Mouse (Mus musculus) layer of hippocampus, adult 9-10 months (tissue): ENCODE measurements at regions not wholly inside any gene's neighbourhood (a gene's known extent, or its start where the extent isn't known, plus 50 kb on each side); places are given as distances from the start of the nearest gene placed in this dataset.

Experiments used
- DNase-seq: peaks from one replicate; pipeline ENCODE4 v3.0.0; 2022; ENCODE audit warnings: low spot score

DNA sequence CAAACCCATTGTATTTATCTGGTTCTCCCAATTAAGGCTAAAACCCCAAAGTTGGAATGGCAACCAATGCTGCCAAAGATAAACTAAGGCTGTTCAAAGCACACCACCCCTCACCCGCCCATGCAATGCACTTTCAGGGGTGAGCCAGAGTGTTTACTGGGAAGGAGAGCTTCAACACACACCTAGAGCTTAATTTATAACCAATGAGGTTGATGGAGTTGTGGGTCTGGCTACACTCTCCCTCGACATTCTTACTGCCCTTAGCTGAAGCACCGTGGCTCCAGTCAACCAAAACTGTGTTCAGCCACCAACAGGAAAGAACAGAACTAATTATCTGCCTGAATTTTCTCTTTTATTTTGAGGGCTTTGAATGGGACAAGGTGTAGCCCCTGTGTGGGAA is 192.8 kb downstream of the Lmo4 start:
- no peak for DNase-seq

DNA sequence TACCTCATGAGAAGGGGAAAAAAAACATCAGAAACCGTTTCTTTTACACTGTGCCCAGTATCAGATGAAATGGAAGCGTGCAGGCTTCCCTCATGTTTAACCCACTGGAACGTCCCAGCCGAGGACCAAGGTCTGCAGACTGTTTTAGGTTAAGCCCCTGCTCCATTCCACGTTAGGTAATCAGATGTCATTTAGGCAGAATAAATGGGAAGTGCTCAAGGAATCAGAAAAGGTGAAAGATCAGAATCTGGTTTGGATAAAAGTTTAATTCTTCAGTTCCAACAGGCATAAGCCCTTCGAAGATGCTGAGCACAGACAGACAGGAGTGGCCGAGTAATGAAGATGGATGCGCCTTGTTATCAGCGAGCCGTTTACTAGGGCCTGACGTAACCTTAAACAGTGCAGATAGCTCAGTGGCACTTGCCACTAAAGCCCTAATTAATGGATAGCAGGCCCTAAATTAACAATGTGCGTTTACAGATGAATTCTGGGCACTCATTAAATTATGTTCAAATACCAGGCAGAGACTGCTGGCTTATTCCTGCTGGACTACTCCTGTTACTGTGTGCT is 193.5 kb downstream of the Lmo4 start:
- DNase-seq, result no peak

- DNase-seq, result no peak
Observed at GRCm38 (mm10) chr3:144010558-144010957, 194.5 kb downstream of the Lmo4 start.

GRCm38 (mm10) chr3:144007111-144007619 is 197.9 kb downstream of the Lmo4 start:
- DNase-seq, result no peak

DNA sequence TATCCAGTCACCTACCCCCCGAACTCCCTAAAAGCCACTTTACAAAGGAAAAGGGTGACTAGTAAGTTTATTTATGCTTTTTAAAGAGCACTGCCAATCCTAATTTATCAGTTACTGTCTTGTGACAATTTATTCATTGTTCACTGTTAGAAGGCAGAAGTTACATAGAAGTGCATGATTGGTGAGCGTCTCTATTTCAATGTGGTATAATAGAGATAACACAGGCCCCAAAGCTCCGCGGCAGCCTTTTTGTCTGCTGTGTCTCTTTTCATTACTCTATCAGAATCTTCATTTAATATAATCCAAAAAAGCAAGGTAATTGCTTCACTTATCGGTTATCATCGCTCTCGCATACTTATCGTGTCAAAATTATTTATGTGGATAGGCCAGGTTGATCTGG is 207.1 kb downstream of the Lmo4 start:
- no peak for DNase-seq

- no peak for DNase-seq
Observed at GRCm38 (mm10) chr3:143995045-143995444, 210.0 kb downstream of the Lmo4 start.

DNA sequence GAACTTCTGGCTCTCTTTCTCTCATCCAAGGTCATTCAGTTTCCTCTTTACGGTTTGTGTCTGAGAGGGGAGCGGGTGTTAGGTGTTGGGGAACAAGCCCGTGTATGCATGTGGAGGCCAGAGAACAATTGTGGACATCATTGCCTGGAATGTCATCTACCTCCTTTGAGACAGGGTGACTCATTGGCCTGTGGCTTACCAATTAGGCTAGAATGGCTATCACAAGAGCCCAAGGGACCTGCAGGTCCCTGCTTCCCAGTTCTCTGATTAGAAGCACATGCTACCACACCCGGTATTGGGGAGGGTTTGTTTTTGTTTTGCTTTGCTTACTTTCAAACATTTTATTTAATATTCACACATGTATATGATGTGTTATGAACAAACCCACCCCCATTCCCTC is 216.0 kb downstream of the Lmo4 start:
- DNase-seq, result no peak

DNA sequence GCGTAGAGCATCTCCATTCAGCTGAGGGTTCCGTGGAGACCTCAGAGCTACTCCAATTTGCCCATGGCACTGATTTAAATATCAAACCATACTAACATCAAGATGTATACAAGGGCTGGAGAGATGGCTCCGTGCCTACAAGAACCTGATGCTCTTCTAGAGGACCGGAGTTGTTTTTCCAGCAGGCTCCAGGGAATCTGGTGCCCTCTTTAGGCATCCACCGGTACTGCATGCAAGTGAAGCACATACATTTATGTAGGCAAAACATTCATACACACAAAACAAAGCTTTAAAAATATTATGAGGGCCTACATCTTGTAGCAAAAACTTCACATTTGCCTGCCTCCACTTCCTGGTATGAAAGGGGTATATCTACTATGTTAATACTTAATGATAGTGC is 217.0 kb downstream of the Lmo4 start:
- no peak for DNase-seq

DNA sequence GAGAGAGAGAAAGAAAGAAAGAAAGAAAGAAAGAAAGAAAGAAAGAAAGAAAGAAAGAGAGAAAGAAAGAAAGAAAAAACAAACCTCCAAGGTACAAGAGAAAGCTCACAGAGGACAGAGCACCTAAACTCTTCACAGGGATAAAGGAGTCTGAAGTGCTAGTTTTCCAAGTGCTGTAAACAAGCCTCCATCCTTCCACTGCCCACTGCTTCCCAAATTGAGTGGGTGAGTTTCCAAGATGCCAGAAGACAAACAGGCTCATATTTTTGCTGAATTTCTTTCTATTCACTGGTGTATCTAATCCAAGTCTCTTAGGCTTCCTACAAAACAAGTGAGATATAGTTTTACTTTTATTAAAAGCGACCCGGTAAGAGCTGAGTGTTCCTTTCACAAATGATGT is 218.2 kb downstream of the Lmo4 start:
- no peak for DNase-seq

DNA sequence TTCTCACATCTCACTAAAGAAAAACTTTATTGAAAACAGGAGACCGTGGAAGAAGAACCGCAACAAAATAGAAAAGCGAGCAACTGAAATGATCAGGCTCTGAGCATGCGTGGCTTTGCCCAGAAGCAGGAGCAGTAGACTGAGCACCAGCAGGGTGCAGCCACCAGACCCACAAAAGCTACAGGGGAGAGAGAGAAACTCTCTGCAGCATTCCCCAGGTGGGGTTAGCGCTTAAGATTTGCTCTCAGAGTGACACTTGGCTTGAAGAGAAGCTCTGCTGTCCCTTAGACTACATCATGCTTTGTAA is 218.9 kb downstream of the Lmo4 start:
- DNase-seq, result no peak

DNA sequence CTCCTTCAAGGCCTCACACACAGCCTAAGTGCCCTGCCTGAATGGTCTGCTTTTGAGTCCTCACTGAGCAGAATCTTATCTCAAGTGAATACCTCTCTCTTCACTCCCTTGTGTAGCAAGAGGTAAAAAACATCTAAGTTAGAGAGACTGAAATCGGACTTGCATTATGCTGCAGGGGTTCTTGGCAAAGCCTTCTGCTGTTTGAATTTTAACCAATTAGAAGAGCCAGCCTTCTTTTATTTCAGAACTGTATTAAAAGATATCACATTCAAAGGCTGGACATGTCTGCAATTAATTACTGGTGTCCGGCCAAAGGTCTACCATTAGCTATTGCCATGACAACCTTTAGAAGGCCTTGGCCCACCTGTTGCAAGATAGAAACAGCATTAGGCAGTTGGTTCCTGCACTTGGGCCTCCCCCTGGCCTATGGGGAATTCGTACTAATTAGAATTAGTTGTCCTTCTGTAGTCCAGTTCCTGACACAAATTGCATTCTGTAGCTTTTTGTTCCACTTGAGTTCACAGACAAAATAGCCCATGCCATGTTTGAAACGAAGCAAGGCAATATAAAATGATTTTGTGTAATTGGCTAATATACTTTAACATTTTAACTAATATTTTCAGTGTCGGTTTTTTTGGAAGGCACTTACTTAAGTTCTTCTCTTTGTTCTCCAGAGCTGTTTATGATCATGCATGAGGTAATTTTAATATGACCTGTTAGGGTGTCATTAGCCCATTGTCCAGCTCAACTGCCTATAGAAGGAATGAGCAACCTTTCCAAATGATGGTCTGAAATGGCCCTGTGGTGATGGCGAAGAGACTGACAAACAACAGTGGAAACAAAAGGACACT is 219.4 kb downstream of the Lmo4 start:
- no peak for DNase-seq

- no peak for DNase-seq
Observed at GRCm38 (mm10) chr3:143978703-143979102, 226.3 kb downstream of the Lmo4 start.

GRCm38 (mm10) chr3:143977886-143978447 is 227.1 kb downstream of the Lmo4 start:
- no peak for DNase-seq

- DNase-seq, result no peak
Observed at GRCm38 (mm10) chr3:143973582-143973981, 231.4 kb downstream of the Lmo4 start.

GRCm38 (mm10) chr3:143972351-143972750 is 232.7 kb downstream of the Lmo4 start:
- DNase-seq, result no peak

DNA sequence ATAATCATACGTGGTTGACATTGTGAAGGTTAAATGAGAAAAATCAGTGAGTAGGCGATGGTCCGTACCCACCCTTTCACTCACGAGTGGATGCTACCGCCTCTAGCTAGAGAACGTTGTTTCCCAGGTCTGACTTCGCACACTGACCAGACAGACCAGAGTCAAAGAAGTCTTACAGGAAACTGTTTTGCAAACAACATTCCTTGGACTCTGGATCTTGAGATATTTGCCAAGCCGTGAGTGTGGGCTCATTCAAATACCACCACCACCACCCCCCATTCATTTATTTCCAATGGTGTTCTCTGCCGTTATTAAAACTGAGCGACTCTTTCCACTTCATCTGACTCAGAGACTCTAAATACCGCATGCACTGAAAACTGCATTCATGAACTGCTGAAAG is 234.2 kb downstream of the Lmo4 start:
- no peak for DNase-seq

DNA sequence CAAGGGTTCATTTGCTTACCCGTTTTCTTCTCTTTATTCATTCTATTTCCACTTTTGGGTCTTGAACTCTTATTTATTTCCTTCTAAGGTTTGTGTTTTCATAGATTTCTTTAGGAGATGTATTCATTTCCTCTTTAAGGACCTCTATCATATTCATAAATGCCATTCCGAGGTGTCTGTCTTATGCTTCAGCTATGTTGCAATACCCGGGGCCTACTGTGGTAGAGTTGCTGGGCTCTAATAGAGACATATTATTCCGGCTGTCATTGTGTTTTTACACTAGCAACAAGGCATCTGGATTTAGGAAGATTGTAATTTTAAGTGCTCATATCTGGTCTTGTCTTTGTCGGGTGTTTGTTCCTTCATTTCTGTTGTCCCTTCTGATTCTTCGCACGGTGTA is 249.5 kb downstream of the Lmo4 start:
- no peak for DNase-seq

DNA sequence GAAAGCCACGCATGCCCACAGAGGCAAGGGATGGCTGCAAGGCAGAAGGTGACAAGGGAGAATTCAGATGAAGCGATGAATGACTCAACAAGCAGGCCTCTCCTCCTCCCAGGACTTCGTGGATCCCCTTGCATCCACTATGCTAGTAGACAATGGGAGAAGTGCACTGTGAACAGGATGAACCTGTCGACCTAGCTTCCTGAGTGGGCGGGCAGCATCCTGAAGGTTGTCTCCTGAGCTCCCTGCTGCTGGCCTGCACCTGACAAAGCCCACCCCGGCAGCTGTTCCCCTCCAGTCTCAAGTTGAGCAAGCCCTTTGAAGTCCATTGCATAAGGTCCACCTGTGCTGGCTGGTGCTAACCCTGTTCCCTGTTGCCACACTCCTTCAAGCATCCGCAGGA is 250.2 kb downstream of the Lmo4 start:
- DNase-seq, result no peak

GRCm38 (mm10) chr3:143952289-143952688 is 252.7 kb downstream of the Lmo4 start:
- DNase-seq, result no peak

DNA sequence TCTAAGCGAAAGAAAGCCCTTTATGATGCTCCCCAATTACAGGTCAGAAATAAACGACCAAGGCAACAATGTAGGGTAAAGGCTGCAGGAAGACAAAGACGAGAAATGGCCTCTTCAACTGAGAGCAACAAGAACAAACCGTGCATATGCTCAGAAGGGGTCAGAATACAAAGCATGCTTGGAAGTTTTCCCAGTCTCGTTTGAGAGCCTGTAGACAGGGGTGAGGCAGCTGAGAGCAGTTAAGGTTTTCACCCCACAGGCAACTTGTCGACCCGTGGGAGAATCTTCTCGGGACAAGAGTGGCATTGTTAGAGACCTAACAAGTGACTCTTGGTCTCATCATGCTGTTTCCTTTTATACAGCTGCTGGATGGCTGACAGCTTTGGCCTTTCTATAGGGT is 255.4 kb downstream of the Lmo4 start:
- DNase-seq, result no peak

- no peak for DNase-seq
Observed at GRCm38 (mm10) chr3:143949026-143949637, 255.9 kb downstream of the Lmo4 start.

DNA sequence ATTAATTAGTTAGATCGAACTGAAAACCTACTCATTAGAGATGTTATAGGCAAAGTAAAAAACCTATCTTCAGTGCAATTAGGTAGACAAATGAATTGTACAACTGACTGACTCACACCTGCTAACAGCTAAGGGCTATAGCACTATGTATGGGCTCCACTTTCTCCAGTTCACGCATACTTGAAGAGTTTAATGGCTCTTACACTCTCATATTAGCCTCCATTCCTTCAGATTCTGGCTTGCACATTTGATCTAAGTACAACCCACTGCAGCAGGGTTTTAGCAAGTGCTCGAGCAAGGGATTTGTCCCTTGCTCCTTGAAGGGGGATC is 257.1 kb downstream of the Lmo4 start:
- no peak for DNase-seq
